Mouse (Mus musculus) cortical plate, adult 2 months (tissue): Measurements from ENCODE around the gene Mat2a.

Experiments
- CTCF ChIP-seq: fragments of 200-500 bp; IDR thresholded peaks from 2 replicates; pipeline ENCODE4 v1.5.1; 2011; ENCODE audit warnings: mild to moderate bottlenecking, control low read depth, low read length; ENCODE audit not compliant: insufficient read depth; ENCODE audit errors: extremely low read depth
- POLR2A ChIP-seq: fragments of 200-500 bp; IDR thresholded peaks from 2 replicates; pipeline ENCODE4 v1.6.1; 2011; ENCODE audit warnings: mild to moderate bottlenecking, low read length, control low read depth; ENCODE audit not compliant: insufficient read depth; ENCODE audit errors: extremely low read depth

- TF ChIP-seq POLR2A (no peak), CTCF (no peak)
These were observed 51.5 kb downstream of the Mat2a start for GRCm38 (mm10) chr6:72387816-72388215.
